Mouse (Mus musculus) common myeloid progenitor, adult 5-6 weeks (primary cell): ENCODE measurements around the gene F2rl2. TPM values are rescaled to one million over a fixed set of nuclear protein-coding genes. Genes with fewer than 3 reads are reported as not detected.

Experiments used
- total RNA-seq: library from RNA; stranded (forward); fragments of 200-1000, 187-1606 nt; gene quantifications from 2 replicates; pipeline ENCODE4 v1.2.3, GENCODE M21; 2017

F2rl2 gene
- total RNA-seq, 1 experiment from 2014 or later: 3.0 TPM

Other genes with a start within 250 kb of the F2rl2 start
- gene S100z, start 218.1 kb upstream of the F2rl2 start, total RNA-seq: not detected in 2 replicates
- gene F2rl1, start 171.6 kb upstream of the F2rl2 start, total RNA-seq: 0.10 and 0.78 TPM in 2 replicates
- 59.5 and 70.5 TPM in 2 replicates for gene F2r, start 78.4 kb upstream of the F2rl2 start, total RNA-seq
- gene Iqgap2, start 195.1 kb downstream of the F2rl2 start, total RNA-seq: 185 and 209 TPM in 2 replicates